Mouse (Mus musculus) Patski (cell line): Measurements from ENCODE around the gene Arhgap25. TPM values are rescaled to one million over a fixed set of nuclear protein-coding genes. Genes with fewer than 3 reads are reported as not detected.
A peak's percentile ranks its signal among the peaks of the same experiment; 100 is the strongest.

Source experiments
- ATAC-seq: fragments of 100-300 bp; one replicate; pipeline ENCODE4 v1.8.0; 2021
- CTCF ChIA-PET: fragments of 350-600 bp; sonication (Branson Sonifier 250); formaldehyde crosslinking; loops from one replicate; lab custom pipeline; 2022; ENCODE audit warnings: inconsistent platforms; lab: Charles Lee
- POLR2A ChIA-PET: fragments of 350-600 bp; sonication (Branson Sonifier 250); formaldehyde crosslinking; loops from one replicate; lab custom pipeline; 2022; ENCODE audit warnings: antibody characterized with exemption, inconsistent platforms; lab: Charles Lee
- DNase-seq: peaks from one replicate; pipeline ENCODE4 v3.0.0-alpha.2; 2011; ENCODE audit warnings: low read depth, low spot score
- H3K27me3 ChIP-seq: fragments of 371-371 bp; one replicate; pipeline ENCODE4 v1.5.1; 2021
- CTCF ChIP-seq: fragments of 100-300 bp; IDR thresholded peaks from one replicate; pipeline ENCODE4 v1.5.1; 2021
- in situ Hi-C: fragments of 300-500 bp; cut with MboI; formaldehyde crosslinking; loops from 3 replicates; pipeline ENCODE4 v1.11.1; 2018; ENCODE audit warnings: low pct_unique_long_range_greater_than_20kb, mixed read lengths
- polyA plus RNA-seq: library from polyadenylated mRNA; unstranded; gene quantifications from one replicate; pipeline ENCODE4 v1.2.3, GENCODE M21; 2021

Arhgap25 gene
- polyA plus RNA-seq, 1 experiment from 2014 or later, result 0.03 TPM

GRCm38 (mm10) chr6:87455507-87455906 lies 77.6 kb downstream of the Arhgap25 start:
- no peak for TF ChIP-seq CTCF
- H3K27me3 ChIP-seq, result peaks cover 24% of the 10 kb centered on the region
- ATAC-seq, result no peak
- no peak for DNase-seq
- ChIA-PET CTCF (no interaction called here), POLR2A (no interaction called here)
- in situ Hi-C loops, result no loop called here

- in situ Hi-C loops, result loop anchor here (5.0 kb wide), 1 partner anchor 54 kb away; no protein-coding TSS in a partner anchor
Measured at GRCm38 (mm10) chr6:87451771-87452170, 81.3 kb downstream of the Arhgap25 start.

GRCm38 (mm10) chr6:87451016-87451415 lies 82.0 kb downstream of the Arhgap25 start:
- ChIA-PET POLR2A (no interaction called here), CTCF (interaction anchor here (1.0 to 1.6 kb wide), 8 partner anchors 15 to 78 kb away, joined by 3 to 6 read pairs (median 4); no protein-coding TSS in a partner anchor)
- no peak for DNase-seq
- no peak for ATAC-seq
- in situ Hi-C loops, result loop anchor here (5.0 kb wide), 1 partner anchor 54 kb away; no protein-coding TSS in a partner anchor
- peak; percentile 65 for TF ChIP-seq CTCF
- H3K27me3 ChIP-seq, result peaks cover 39% of the 10 kb centered on the region

More at GRCm38 (mm10) chr6:87451771-87452170, 81.3 kb downstream of the Arhgap25 start:
- TF ChIP-seq CTCF, result no peak
- H3K27me3 ChIP-seq, result peaks cover 32% of the 10 kb centered on the region
- POLR2A ChIA-PET, result no interaction called here
- peak; percentile 12 for ATAC-seq
- peak; percentile 19 for DNase-seq
- CTCF ChIA-PET, result interaction anchor here (1.0 to 1.6 kb wide), 8 partner anchors 15 to 77 kb away, joined by 3 to 6 read pairs (median 4); no protein-coding TSS in a partner anchor

- ChIA-PET POLR2A (no interaction called here), CTCF (interaction anchor here (1.0 to 1.5 kb wide), 3 partner anchors 17 to 114 kb away, joined by 3 to 4 read pairs (median 3); partner anchors contain the start of gene Antxr1)
- ATAC-seq (no peak), DNase-seq (no peak)
- in situ Hi-C loops, result no loop called here
- H3K27me3 ChIP-seq, result peaks cover 40% of the 10 kb centered on the region
- TF ChIP-seq CTCF, result no peak
Measured at GRCm38 (mm10) chr6:87449534-87449933, 83.5 kb downstream of the Arhgap25 start.

GRCm38 (mm10) chr6:87447217-87447616 lies 85.8 kb downstream of the Arhgap25 start:
- ATAC-seq, result no peak
- DNase-seq, result no peak
- POLR2A ChIA-PET, result interaction anchor here (1.1 kb wide), 1 partner anchor 9 kb away, joined by 3 read pairs; no protein-coding TSS in a partner anchor
- CTCF ChIA-PET, result no interaction called here
- peaks cover 49% of the 10 kb centered on the region for H3K27me3 ChIP-seq
- no peak for TF ChIP-seq CTCF
- in situ Hi-C loops, result no loop called here

GRCm38 (mm10) chr6:87445222-87445621 lies 87.8 kb downstream of the Arhgap25 start:
- in situ Hi-C loops, result no loop called here
- ChIA-PET CTCF (no interaction called here), POLR2A (no interaction called here)
- no peak for TF ChIP-seq CTCF
- DNase-seq, result no peak
- H3K27me3 ChIP-seq, result peaks cover 67% of the 10 kb centered on the region
- ATAC-seq, result no peak

- no peak for ATAC-seq
- CTCF ChIA-PET, result no interaction called here
Measured at GRCm38 (mm10) chr6:87443253-87443652, 89.8 kb downstream of the Arhgap25 start.

GRCm38 (mm10) chr6:87436745-87437144 lies 96.3 kb downstream of the Arhgap25 start:
- TF ChIP-seq CTCF, result no peak
- ChIA-PET CTCF (interaction anchor here (1.7 to 1.8 kb wide), 2 partner anchors 14 to 49 kb away, joined by 4 to 6 read pairs; partner anchors contain the start of gene Gkn3), POLR2A (no interaction called here)
- peaks cover 46% of the 10 kb centered on the region for H3K27me3 ChIP-seq
- DNase-seq (no peak), ATAC-seq (no peak)
- in situ Hi-C loops, result no loop called here

More at GRCm38 (mm10) chr6:87443253-87443652, 89.8 kb downstream of the Arhgap25 start:
- H3K27me3 ChIP-seq, result peaks cover 75% of the 10 kb centered on the region
- POLR2A ChIA-PET, result interaction anchor here (0.6 kb wide), 1 partner anchor 49 kb away, joined by 3 read pairs; no protein-coding TSS in a partner anchor
- no peak for TF ChIP-seq CTCF
- DNase-seq, result no peak
- in situ Hi-C loops, result no loop called here

- ChIA-PET CTCF (interaction anchor here (1.7 to 1.8 kb wide), 2 partner anchors 15 to 48 kb away, joined by 4 to 6 read pairs; partner anchors contain the start of gene Gkn3), POLR2A (no interaction called here)
- TF ChIP-seq CTCF, result no peak
- no peak for DNase-seq
- in situ Hi-C loops, result no loop called here
- H3K27me3 ChIP-seq, result peaks cover 37% of the 10 kb centered on the region
- ATAC-seq, result no peak
Measured at GRCm38 (mm10) chr6:87435791-87436190, 97.3 kb downstream of the Arhgap25 start.

- DNase-seq (no peak), ATAC-seq (no peak)
- H3K27me3 ChIP-seq, result peaks cover 10% of the 10 kb centered on the region
- ChIA-PET CTCF (no interaction called here), POLR2A (no interaction called here)
- TF ChIP-seq CTCF, result no peak
- in situ Hi-C loops, result no loop called here
Measured at GRCm38 (mm10) chr6:87428487-87429044, 104.5 kb downstream of the Arhgap25 start, which contains the start of gene Bmp10. Gene Bmp10 (plus strand): TSS chr6:87428994.

GRCm38 (mm10) chr6:87427616-87428015 lies 105.4 kb downstream of the Arhgap25 start:
- ATAC-seq, result no peak

More at GRCm38 (mm10) chr6:87427616-87428015, 105.4 kb downstream of the Arhgap25 start:
- in situ Hi-C loops, result no loop called here
- ChIA-PET POLR2A (no interaction called here), CTCF (no interaction called here)
- TF ChIP-seq CTCF, result no peak
- no peak for DNase-seq
- H3K27me3 ChIP-seq, result peaks cover 8% of the 10 kb centered on the region
